12 mouse cellular contexts compared by ENCODE assay signal in the genomic region with DNA sequence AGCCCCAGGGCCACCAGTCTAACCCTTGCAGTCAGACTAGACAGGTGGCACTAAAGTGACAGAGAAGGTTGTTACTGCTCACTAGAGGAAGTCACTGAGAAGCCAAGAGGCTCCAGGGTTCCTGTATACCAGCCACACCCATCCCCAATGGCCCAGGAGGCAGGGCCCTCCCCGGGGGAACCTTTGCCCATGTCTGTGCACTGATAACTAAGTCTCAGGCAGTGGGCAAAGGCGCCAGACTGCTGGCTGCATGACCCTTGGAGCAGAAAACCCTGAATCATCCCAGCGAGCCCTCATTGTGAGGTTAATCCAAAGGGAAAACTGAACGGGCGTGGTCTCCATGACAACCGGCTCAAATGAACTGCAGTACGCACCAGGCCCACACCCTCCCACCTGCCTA.
DNase-seq lines count a peak whose midpoint lies in the region; ATAC-seq and TF ChIP-seq lines count a peak whose summit lies in the region.
"Had no signal": no experiment of that assay in that cellular context is flagged by ENCODE, and none has a peak within 500 bp of the region (broad histone marks: within the 10 kb centered on the region; RNA-seq: fewer than 3 reads in every experiment).

No protein-coding gene starts in this region.

- H3K27ac ChIP-seq in kidney, embryonic 16.5 days (ENCODE audit: low read length): no peak overlapping the region
- H3K27ac ChIP-seq in liver, postnatal 0 days (ENCODE audit: low read depth): no peak overlapping the region
- H3K27ac ChIP-seq in midbrain, embryonic 11.5 days (ENCODE audit: low read depth, low read length): no peak overlapping the region

- ATAC-seq in kidney, embryonic 16.5 days (ENCODE audit: low FRiP score, low TSS enrichment): peak; percentile 66
- no peak for ATAC-seq in liver, postnatal 0 days
- no peak for ATAC-seq in midbrain, embryonic 11.5 days (ENCODE audit: low FRiP score)

- H3K36me3 ChIP-seq in kidney, embryonic 16.5 days (ENCODE audit: insufficient read depth, low read length): no peaks in the 10 kb centered on the region
- peaks cover 7% of the 10 kb centered on the region; the same call in 1 of the 2 replicates for H3K36me3 ChIP-seq in liver, postnatal 0 days (replicated peaks; ENCODE audit: insufficient read depth, low read length)
- H3K36me3 ChIP-seq in midbrain, embryonic 11.5 days (ENCODE audit: control insufficient read depth, insufficient read depth, low read length): no peaks in the 10 kb centered on the region

- no peak overlapping the region for H3K4me2 ChIP-seq in kidney, embryonic 16.5 days (replicated peaks; ENCODE audit: low read depth, low read length)
- no peak overlapping the region for H3K4me2 ChIP-seq in liver, postnatal 0 days (ENCODE audit: low read depth, low read length)
- no peak overlapping the region for H3K4me2 ChIP-seq in midbrain, embryonic 11.5 days

- 0 out of 2 replicates have a peak, but pooled peaks have one; percentile 1 for TF ChIP-seq CTCF in liver, postnatal 0 days (IDR thresholded peaks at IDR 0.05; ENCODE audit: low read depth)

- peaks cover 31% of the 10 kb centered on the region for H3K4me1 ChIP-seq in kidney, embryonic 16.5 days (ENCODE audit: insufficient read depth, low read length)
- peaks cover 20% of the 10 kb centered on the region; the same call in 1 of the 2 replicates for H3K4me1 ChIP-seq in liver, postnatal 0 days (ENCODE audit: insufficient read depth)
- H3K4me1 ChIP-seq in midbrain, embryonic 11.5 days (ENCODE audit: control insufficient read depth, insufficient read depth, low read length): peaks cover 5% of the 10 kb centered on the region

- peak; percentile 53 for DNase-seq in CD4-positive, CD25-positive, alpha-beta regulatory T cell, adult 2 months (ENCODE audit: low read depth, low spot score)
- DNase-seq in c-Kit-positive CD71-positive TER-119-negative erythroid progenitor cells, embryonic 14.5 days (ENCODE audit: low read depth): peak; percentile 34
- DNase-seq in liver, postnatal 0 days: no peak
- DNase-seq in right cerebral cortex, postnatal 36 days (ENCODE audit: low spot score in 2 of 2): no peak
- DNase-seq in midbrain, embryonic 11.5 days (ENCODE audit: low spot score, missing footprints): no peak
- DNase-seq in cerebellum, adult 9-11 months: no peak
- DNase-seq in layer of hippocampus, postnatal 25 days (ENCODE audit: extremely low spot score in 1 of 2, low spot score in 1 of 2): no peak
- DNase-seq: adrenal gland, adult 8-10 months; cerebellum, postnatal 10 days; heart, postnatal 14 days had no signal

- no peaks in the 10 kb centered on the region for H3K27me3 ChIP-seq in kidney, embryonic 16.5 days (ENCODE audit: insufficient read depth, low read length)
- no peaks in the 10 kb centered on the region for H3K27me3 ChIP-seq in liver, postnatal 0 days (ENCODE audit: insufficient read depth, low read length)
- no peaks in the 10 kb centered on the region for H3K27me3 ChIP-seq in midbrain, embryonic 11.5 days (ENCODE audit: control insufficient read depth, insufficient read depth, low read length)
- H3K27me3 ChIP-seq: CH12.LX had no signal

- TF ChIP-seq EP300 in liver, postnatal 0 days (IDR thresholded peaks at IDR 0.05; ENCODE audit: low read depth): no peak

- H3K9ac ChIP-seq in kidney, embryonic 16.5 days (replicated peaks; ENCODE audit: low read length): no peak overlapping the region
- no peak overlapping the region for H3K9ac ChIP-seq in liver, postnatal 0 days (replicated peaks)
- H3K9ac ChIP-seq in midbrain, embryonic 11.5 days (ENCODE audit: low read length): no peak overlapping the region

- 51% methylated on average over 7 of the region's 7 CpGs for WGBS in kidney, embryonic 16.5 days
- WGBS in liver, postnatal 0 days (ENCODE audit: insufficient replicate concordance): 45% methylated on average over 7 of the region's 7 CpGs
- 36% methylated on average over 7 of the region's 7 CpGs for WGBS in midbrain, embryonic 11.5 days

- no peak overlapping the region for H3K4me3 ChIP-seq in kidney, embryonic 16.5 days (ENCODE audit: low read length)
- H3K4me3 ChIP-seq in liver, postnatal 0 days (ENCODE audit: low read depth, low read length): no peak overlapping the region
- H3K4me3 ChIP-seq in midbrain, embryonic 11.5 days (ENCODE audit: low read depth, low read length): no peak overlapping the region

- no peaks in the 10 kb centered on the region for H3K9me3 ChIP-seq in kidney, embryonic 16.5 days (ENCODE audit: low read length)
- no peaks in the 10 kb centered on the region for H3K9me3 ChIP-seq in liver, postnatal 0 days (ENCODE audit: low read length)
- H3K9me3 ChIP-seq in midbrain, embryonic 11.5 days (ENCODE audit: control insufficient read depth, low read length): no peaks in the 10 kb centered on the region

Comparison
In these comparisons a context has a peak if more than half of its experiments do, and no peak if none do; other contexts are left out.
1. DNase-seq: peak in CD4-positive, CD25-positive, alpha-beta regulatory T cell, adult 2 months (single experiment) and c-Kit-positive CD71-positive TER-119-negative erythroid progenitor cells, embryonic 14.5 days (single experiment); none in liver, postnatal 0 days (single experiment), right cerebral cortex, postnatal 36 days (0 of 2), midbrain, embryonic 11.5 days (single experiment), cerebellum, adult 9-11 months (single experiment) and layer of hippocampus, postnatal 25 days (0 of 2).